Mouse (Mus musculus) adrenal gland, adult (tissue): ENCODE results near the gene Ece1.
A peak's percentile ranks its signal among the peaks of the same experiment; 100 is the strongest.

ENCODE experiments used
- DNase-seq, 2 experiments: peaks; one replicate each; pipeline ENCODE4 v3.0.0; 2022 to 2023; ENCODE audit warnings: low spot score in 1 of 2; ENCODE audit not compliant: inconsistent age in 2 of 2

Gene Ece1

DNA sequence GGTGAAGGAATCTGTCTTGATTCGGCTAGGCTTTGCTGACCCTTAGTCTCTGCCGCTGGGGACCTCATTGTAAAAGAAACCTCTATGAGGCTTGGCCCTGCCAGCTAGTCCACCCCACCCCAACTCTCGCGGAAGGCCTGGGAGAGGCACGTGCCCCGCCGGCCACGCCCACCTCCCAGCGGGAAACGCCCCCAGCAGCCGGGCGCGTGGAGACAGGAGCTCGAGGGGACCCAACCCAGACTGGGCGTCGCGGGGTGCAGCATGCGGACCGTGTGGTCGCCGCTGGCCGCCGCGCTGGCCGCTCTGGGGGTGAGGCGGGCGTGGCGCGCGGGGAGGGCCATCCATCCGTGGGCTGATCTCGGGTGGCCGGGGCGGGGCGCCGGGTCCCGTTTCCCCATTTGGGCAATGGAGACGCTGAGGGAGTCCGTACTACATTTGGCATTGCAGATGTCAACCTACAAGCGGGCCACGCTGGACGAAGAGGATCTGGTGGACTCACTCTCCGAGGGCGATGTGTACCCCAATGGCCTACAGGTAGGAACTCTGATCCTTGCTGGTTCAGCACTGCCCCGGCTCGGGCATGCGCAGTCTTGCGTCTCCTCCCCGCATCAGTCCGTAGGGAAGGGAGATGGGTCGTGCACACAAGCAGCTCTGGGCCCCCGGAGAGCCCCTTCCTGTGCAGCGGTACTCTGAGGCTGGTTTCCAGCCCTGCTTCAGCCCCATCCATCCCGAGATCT lies 51.5 kb downstream of the Ece1 start:
- DNase-seq: peak; percentile 83 to 91

DNA sequence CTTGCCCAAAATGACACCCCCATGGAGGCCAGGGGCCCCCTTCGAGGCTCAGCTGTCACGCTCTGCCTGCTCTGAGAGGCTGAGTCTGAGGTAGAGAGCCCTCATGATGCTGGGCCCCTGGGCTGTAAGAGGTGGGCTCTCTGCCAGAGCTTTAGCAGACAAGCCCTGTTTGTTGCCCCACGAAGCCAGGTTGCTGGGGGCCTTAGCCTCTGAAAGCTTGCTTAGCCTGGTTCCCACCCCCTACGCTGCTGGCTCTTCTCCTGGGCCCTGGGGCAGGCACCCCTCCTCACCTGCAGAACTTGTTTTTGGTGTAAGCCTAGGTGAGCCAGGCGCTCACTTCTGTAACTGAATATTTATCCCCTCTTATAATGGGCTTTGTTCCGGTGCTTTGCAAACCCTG lies 55.6 kb downstream of the Ece1 start:
- DNase-seq: no peak

DNA sequence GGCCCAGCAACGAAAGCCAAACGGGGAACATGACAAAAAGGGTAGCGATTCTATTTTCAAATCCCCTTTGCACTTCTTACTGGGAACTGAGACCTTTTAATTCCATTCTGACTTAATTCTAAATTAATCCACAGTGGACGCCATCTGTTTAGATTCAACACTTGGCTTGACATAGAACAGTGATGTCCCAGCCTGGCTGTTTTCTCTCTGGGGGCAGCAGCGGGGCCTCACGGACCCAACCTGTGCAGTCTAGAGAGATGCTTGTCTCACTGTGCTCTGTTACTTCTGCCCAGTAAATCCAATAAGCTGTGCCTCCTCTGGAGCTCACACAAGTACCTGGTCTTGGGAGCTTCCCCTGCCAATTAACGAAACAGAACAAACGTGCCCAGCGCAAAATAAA lies 56.5 kb downstream of the Ece1 start:
- no peak for DNase-seq

DNA sequence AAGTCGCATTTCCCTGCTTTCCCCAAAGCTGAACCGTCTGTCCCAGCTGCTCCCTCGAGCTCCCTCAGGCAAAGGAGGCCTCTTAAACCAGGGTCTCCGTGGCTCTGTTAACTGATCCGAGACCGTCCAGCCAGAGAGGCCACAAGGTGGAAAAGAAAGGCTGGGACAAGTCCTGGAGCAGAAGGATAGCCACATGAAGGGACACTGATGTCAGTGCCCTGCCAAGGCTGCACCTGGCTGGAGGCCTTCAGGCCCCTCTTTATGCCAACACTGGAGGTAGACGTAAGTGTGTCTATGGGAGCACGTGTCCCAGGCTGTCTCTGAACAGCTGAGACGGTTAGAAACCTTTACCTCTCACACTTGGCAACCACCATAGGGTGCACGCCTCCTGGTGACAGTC lies 57.1 kb downstream of the Ece1 start:
- DNase-seq: no peak

DNA sequence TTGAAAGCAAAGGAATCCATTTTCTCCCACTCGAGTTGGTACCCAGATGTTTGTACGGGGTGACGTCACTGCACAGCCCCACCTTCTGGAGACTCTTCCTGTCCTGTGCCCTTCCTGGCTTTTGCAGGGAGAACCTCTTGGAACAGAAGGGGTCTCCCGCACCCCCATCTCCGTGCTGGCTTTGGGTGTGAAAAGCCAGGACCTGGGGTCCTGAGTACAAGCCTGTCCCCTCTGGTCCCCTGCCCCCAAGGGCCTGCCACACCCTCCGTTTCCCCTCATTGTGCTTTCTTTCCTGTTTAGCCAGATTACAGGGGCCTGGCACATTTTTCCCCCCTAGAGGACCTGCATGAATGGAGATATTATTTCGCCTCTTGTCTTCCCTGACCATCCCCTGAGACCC lies 58.0 kb downstream of the Ece1 start:
- peak in 1 of 2 experiments; percentile 58 for DNase-seq

DNA sequence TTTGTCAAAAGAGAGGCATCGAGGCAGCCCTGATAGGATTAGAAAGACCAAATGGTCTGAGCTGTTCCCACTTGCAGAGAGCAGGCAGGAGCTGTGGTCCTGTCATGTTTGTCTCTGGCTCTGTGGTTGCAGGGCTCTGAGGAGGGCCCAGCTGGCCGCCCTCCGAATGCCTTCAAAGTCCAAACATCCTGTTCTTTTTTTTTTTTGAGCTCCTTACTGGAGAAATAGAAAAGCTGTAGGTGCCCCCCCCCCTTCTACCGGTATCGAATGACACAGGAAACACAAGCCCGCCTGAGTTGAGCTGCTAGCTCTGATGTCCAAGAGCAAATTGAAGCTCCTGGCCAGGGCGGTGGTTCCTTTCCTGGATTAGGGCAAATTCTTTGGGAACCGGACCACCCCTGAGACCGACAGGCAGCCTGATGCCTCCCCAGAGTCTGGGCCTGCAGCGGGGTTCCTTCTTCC lies 58.5 kb downstream of the Ece1 start:
- no peak for DNase-seq

DNA sequence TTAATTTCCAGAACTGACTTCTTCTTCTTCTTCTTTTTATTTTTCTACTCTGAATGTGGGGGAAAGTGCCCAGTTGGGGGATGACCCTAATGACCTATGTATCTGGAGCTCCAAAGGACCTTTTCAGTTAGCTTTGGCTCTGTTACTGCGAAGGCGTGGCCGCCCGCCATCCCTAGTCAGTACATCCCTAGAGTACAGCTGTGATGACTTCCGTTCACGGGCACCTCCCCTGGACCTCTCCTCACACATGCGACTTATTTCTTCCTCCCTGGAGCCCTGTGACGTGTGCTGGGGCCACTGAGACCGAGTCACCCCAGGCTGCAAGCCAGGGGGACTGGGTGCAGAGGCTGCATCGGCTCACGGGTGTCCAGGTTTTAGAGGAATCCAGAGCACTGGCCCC lies 59.5 kb downstream of the Ece1 start:
- DNase-seq: no peak

DNA sequence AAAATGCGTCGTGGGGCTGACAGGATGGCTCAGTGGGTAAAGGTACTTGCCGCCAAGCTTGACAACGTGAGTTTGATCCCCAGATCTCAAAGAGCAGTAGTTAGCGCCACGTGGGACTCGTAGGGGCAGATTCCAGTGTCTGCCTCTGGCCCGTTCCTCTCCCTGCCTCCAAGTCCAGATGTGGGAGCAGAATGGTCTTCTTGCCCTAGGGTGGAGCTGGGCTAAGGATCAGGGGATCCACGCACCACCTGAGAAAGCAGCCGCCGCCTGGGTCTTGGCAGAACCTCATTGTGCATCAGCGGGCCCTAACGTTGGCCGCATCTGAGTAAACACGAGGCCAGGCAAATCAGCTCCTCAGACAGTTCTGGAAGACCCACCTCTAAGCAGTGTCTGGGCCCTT lies 61.0 kb downstream of the Ece1 start:
- no peak for DNase-seq

DNA sequence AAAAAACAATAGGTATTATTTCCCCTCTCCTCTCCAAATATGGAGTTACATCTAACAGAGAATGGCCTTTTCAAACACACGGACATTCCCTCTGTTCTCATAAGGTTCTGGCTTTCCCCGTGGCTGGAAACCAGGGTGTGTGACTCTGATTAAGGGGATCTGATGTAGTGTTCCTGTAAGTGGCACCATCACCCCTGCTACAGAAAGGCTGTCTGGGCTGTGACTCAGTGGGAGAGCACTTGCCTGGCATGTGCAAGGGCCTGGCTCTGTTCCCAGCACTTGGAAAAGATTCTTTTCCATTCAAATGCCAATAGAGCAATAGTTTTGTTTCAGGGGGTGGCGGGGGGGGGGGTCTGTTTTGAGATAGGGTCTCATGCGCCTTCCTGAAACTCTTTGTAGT lies 63.1 kb downstream of the Ece1 start:
- peak; percentile 61 to 86 for DNase-seq

DNA sequence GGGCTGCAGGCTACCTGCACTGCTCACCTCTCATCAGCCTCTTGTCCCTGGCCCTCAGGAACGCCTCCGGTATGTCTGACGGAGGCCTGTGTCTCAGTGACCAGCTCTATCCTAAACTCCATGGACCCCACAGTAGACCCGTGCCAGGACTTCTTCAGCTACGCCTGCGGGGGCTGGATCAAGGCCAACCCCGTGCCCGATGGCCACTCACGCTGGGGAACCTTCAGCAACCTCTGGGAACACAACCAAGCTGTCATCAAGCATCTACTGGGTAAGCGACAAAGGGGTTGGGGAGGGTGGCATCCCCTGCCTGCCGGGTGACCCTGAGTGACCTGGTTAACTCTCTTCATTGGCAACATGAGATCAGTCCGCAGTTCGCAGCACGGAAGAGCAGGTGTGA lies 64.1 kb downstream of the Ece1 start:
- DNase-seq: peak; percentile 66 to 87

DNA sequence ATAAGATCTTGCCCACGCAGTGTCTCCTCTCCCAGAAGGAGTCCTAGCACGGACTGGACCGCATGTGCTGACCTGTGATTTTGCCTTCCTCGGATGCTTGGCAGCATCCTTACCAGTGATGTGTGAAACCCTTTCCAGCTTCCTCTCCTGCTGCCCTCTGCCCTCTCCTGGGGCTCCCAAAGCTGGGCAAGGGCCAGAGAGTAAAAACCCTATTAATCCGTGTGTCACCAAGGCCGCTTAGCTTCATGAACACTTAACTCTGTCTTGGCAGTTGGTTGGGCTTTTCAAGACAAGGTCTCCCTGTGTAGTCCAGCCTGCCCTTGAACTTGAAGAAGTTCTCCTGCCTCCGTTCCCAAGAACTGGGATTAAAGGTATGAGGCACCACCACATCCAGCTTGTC lies 65.1 kb downstream of the Ece1 start:
- DNase-seq: peak in 1 of 2 experiments; percentile 61

DNA sequence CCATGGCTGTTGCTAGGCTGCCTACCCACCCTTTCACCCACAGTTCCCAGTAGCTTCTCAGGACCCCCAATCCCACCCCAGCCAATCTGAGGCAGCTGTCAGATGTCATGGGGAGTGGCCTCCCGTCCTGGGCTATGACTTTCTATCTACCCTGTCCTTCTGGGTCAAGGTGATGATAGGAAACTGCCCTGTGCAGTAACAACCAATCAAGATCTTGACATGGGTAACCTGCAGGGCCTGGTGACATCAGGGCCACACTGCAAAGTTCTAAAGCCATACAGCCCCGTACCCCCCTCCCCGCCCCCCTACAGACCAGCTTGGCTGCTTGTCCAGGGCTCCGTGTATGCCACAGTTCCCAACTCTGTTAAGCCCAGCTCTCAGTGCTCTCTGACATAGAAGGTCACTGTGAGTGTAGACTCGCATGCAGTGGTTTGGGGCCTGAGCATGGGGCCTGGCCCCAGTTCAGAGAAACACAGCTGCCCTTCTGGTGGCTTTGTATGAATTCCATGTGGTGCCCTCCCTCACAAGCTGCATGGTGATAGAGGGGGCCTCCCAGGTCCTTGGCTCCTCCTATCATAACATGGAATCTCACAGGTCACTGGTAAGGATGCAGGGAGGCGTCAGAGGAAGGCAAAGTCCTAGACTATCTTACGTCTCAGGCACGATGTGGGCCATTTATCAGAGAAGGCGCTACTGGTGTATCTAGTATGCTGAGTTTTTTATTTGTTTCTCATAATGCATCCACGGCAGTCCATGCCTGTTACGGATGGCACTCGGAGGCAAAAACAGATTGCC lies 65.9 kb downstream of the Ece1 start:
- DNase-seq: peak in 1 of 2 experiments; percentile 86

DNA sequence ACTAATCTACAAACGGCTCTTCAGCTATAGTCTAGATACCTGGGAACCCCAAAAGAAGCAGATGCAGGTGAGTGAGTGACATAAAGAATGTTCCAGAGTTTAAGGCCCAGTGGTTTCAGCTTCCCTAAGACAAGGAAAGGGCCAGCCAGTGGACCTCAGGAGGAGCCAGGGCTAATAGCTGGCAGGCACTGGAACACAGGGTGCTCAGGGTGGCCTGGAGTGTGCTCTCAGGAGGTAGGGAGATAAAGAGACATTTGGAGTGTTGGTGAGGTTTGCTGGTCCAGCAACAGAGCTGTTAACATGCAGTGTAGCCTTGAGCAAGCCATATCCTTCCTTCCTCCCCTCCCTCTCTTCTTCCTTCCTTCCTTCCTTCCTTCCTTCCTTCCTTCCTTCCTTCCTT lies 66.8 kb downstream of the Ece1 start:
- DNase-seq: no peak

DNA sequence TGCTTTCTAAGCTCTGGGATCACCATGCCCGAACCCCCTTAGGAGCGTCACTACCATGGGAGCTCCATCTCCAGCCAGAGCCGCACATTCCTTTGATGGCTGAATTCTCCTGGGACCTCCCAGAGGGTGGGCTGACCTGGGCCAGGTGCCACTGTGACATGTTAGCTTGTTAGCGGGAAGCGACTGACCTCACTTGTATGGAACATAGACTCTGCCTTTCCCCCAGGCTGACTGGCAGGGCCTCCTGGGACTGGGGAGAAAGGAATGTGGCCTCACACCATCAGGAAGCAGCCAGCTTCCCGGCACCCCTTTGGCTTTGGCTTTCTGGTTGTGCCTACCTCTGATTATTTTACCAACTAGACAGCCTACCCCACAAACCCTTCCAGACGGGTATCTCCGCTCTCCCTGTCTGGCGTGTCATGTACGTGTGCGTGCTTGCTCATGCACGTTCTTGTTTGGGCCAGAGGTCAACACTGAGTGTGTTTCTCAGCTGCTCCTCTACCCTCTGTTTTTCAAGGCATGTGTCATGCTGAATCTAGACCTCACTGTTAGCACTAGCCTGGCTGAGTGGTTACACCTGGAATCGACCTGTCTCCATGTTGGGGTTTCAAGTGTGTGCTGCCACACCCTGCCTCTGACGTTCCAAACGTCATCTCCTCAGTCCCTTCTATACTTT lies 67.4 kb downstream of the Ece1 start:
- DNase-seq: no peak

DNA sequence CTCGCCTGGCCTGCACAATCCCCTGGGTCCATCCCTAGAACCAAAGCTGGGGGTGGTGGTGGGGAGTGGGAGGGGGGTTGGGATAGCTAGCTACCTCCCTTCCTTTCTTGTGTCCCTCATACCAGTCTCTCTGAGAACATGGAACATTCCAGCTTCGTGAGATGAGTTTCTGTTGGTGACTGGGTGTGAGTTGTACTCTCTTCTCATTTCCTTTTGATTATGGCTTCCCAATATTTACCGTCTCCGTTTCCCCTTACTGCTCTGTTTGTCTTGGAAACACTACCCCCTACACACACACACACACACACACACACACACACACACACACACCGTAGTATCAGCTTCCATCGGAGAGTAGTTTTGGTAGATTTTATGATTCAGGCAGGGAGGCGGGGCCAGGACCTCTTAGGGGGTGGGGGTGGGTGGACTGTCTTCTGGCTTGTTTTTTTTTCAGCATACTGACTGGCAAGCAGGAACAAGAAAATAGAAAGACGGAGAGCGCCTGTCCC lies 68.5 kb downstream of the Ece1 start:
- no peak for DNase-seq

DNA sequence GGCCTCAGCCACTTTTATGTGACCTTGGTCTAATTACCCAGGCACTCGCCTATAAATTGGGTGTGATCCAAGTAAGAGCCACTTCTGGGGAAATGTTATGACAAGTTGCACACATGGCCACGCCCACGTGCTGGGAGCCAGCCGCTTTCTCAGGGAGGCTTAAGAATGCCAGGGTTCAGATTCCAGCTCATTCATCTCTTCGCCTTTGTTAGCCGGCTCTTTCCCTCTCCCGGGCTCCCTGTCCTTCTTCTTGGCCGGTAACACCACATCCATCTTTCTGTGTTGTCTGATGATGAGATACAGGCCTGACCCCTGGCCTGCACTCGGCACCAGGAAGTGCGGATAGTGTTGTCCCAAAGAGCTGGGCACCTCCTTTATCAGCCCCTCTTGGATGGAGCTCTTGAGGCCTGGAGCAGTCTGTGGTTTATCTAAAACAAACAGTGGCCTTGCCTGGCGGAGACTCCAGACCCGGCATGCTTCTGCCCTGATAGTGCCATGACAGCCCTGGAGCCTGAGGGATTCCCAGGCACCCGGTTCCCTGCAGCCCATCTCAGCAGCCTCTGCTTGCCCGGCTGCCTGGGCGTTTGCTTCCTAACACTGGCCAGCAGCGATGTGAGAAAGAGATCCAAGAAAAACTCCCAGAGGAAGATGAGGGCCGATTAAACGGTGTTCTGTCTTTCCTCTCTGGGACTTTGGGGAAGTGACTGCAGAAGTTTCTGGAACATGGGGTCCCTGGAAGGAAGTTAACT lies 69.1 kb downstream of the Ece1 start:
- DNase-seq: peak; percentile 88 to 95

DNA sequence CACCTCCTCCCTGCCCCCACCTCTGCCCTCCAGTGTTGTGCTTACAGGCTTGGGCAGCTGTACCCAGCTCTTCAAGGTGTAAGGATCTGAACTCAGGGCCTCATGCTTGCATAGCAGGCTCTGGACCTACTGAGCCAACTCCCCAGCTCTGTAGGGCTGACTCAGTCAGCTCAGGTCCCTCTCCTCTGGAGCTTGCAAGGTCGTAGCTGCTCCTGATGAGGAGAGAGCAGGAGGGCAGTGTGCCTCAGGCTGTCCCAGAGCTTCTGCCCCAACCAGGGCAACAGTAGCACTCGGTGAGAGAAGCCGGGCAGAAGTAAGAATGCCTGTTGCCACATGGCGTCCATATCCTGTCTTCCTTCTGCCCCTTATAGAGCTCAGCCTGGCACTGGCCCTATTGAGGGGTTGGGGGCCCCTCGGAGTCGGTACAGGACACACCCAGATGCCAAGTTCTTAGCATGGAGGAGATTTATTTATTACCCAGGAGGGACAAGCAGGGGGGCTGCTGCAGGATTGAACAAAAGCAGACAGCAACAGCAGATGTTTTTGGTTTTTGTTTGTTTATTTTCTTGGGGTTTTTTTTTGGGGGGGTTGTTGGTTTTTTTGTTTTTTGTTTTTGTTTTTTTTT lies 70.6 kb downstream of the Ece1 start:
- peak; percentile 56 to 67 for DNase-seq

DNA sequence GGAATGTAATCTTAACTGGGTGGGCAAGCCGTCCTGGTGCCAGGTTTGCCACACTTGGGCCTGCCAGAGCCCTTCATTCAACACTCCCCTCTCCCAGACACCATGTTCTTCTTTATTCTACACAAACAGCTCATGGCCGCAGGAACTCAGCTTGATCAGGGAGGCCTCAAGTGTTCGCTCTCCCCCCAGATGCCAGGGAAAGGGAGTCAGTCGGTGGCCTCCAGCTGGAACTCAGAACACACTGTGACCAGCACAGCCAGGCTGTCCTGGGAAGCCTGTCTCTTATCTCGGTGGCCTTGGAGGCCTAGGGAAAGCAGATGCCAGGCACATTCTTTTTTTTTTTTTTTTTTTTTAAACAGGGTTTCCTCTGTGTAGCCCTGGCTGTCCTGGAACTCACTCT lies 71.3 kb downstream of the Ece1 start:
- peak; percentile 90 to 91 for DNase-seq

DNA sequence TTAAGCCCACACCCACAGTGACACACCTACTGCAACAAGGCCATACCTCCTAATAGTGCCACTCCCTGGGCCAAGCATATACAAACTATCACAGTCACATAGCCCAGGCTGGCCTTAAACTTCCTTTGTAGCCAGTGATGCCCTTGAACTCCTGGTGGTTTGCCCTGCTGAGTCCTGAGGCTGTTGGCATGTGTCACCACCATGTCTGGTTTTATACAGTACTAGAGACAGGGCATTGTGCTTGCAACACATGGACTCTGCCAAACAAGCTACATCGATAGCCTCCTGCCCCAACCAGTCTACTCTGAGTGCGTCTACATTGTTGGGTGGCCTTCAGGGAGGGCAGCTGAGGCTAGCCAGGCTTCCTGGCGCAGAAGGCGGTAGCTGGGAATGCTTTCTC lies 74.1 kb downstream of the Ece1 start:
- DNase-seq: peak in 1 of 2 experiments; percentile 58

DNA sequence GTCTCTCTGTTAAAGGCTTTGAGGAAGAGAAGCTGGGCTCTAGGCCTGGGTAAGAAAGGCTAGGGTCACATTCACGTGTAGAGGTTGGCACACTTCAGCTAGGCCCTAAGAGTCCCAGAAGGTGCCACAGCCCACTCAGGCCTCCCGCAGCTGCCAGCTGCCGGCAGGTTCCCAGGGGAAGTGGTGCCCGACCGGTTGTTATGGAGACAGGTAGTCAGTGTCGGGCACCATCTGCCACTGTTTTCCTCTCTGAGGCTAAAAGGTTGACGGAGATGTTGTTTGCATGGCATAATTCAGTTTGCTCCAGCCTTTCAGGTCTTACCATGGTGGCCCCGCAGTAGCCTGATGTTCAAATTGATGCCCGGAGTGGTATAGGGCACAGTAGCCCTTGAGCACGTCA lies 78.0 kb downstream of the Ece1 start:
- no peak for DNase-seq
